Comparison of ENCODE assay signal across 8 mouse cellular contexts in the genomic region with DNA sequence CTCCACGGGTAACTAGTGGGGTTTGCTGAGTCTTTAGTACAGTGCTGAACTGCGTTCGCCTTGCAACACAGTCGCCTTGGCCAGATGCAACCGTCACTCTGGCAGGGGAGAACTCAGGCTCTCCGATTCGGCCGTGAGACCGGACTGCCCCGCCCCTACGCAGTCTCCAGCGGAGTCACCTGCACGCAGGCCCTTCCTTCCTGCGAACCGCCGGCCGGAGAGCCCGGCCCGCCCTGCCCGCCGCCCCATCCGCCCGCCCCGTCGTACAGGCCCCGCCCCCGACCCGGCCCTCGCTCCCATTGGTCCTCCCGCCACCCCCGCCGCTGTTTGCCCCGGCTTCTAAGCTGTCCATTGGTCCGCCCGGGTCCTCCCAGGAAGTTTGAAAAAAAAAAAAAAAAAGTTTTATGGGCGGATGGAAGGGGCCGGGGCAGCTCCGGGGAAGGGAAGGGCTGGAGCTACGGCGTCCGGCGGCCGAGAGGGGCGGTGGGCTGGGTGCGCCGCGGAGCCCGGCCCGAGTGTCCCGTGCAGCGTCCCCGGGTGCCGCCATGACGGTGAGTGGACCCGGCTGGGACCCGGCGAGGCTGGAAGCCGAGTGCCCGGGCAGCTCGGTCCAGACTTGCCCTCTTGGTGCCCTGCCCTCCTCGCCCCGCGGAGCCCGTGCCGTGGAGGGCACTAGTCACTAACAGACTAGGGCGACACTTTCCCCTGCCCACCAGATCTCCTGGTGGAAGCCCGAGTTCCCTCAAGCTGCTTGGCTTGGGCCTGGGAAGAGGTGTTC. TPM values are rescaled to one million over a fixed set of nuclear protein-coding genes. Genes with fewer than 3 reads are reported as not detected.
DNase-seq lines count a peak whose midpoint lies in the region.

No protein-coding gene starts in this region.

- H3K27ac ChIP-seq in midbrain, embryonic 10.5 days (replicated peaks): peak overlapping the region; percentile 91

- H3K4me1 ChIP-seq in midbrain, embryonic 10.5 days: peaks cover 67% of the 10 kb centered on the region

- H3K36me3 ChIP-seq in midbrain, embryonic 10.5 days: peaks cover 4% of the 10 kb centered on the region

- WGBS in midbrain, embryonic 10.5 days: under 1% methylated on average over 50 of the region's 67 CpGs

- intact Hi-C loops in gastrocnemius, postnatal 14 days (cut with DNase I; ENCODE audit: low total_unique reads): no loop called here
- intact Hi-C loops in left cerebral cortex, postnatal 4 days (cut with DNase I): no loop called here

- peak; percentile 95 to 97 for DNase-seq in adrenal gland, adult (ENCODE audit: inconsistent age in 2 of 2, low spot score in 1 of 2)
- peak; percentile 59 to 70 for DNase-seq in cerebellum, postnatal 4 days (ENCODE audit: low spot score in 2 of 2)
- DNase-seq in gastrocnemius, postnatal 14 days: peak; percentile 95
- peak; percentile 93 for DNase-seq in induced T-regulatory cell, adult 2 months (ENCODE audit: low read depth)
- peak; percentile 89 for DNase-seq in left cerebral cortex, postnatal 4 days
- DNase-seq in midbrain, embryonic 10.5 days (ENCODE audit: low spot score): peak; percentile 93
- DNase-seq in right cerebral cortex, postnatal 25 days: peak; percentile 50
- peak; percentile 76 to 90 for DNase-seq in urinary bladder, postnatal 36 days (ENCODE audit: low spot score in 2 of 2)

- H3K4me3 ChIP-seq in midbrain, embryonic 10.5 days: peak overlapping the region; percentile 95

- no peaks in the 10 kb centered on the region for H3K9me3 ChIP-seq in midbrain, embryonic 10.5 days (replicated peaks)

- H3K27me3 ChIP-seq in midbrain, embryonic 10.5 days (ENCODE audit: low read depth, poor library complexity, severe bottlenecking): no peaks in the 10 kb centered on the region

RNA-seq across cellular contexts. Expression of gene Triobp, which starts 35.3 kb away (rescaled TPM):
- 10 to 100 TPM; 57.9 to 80.0 TPM for total RNA-seq in gastrocnemius, postnatal 14 days (2021)
- total RNA-seq in left cerebral cortex, postnatal 4 days (2021): 100 to 1,000 TPM in 1 of 2 experiments, 10 to 100 TPM in 1; 98.7 to 106 TPM
- 39.7 and 39.8 TPM in 2 replicates for polyA plus RNA-seq in midbrain, embryonic 10.5 days (2016; fragmentation: Nextera tagmentation; extraction: Ambion mirVana)

RNA-seq across cellular contexts. Expression of gene H1f0, which starts 45.4 kb away (rescaled TPM):
- total RNA-seq in gastrocnemius, postnatal 14 days (2021): 100 to 1,000 TPM; 129 to 164 TPM
- total RNA-seq in left cerebral cortex, postnatal 4 days (2021): 10 to 100 TPM; 84.8 to 94.8 TPM
- polyA plus RNA-seq in midbrain, embryonic 10.5 days (2016; fragmentation: Nextera tagmentation; extraction: Ambion mirVana): 421 and 499 TPM in 2 replicates

RNA-seq across cellular contexts. Expression of gene Nol12, which starts 48.1 kb away (rescaled TPM):
- 10 to 100 TPM; 28.3 to 30.3 TPM for total RNA-seq in gastrocnemius, postnatal 14 days (2021)
- total RNA-seq in left cerebral cortex, postnatal 4 days (2021): 10 to 100 TPM; 46.5 to 47.8 TPM
- 62.7 and 71.2 TPM in 2 replicates for polyA plus RNA-seq in midbrain, embryonic 10.5 days (2016; fragmentation: Nextera tagmentation; extraction: Ambion mirVana)

RNA-seq across cellular contexts. Expression of gene Lgals1, which starts 56.3 kb away (rescaled TPM):
- total RNA-seq in gastrocnemius, postnatal 14 days (2021): 100 to 1,000 TPM; 398 to 459 TPM
- 10 to 100 TPM; 25.2 to 29.4 TPM for total RNA-seq in left cerebral cortex, postnatal 4 days (2021)
- 341 and 392 TPM in 2 replicates for polyA plus RNA-seq in midbrain, embryonic 10.5 days (2016; fragmentation: Nextera tagmentation; extraction: Ambion mirVana)

RNA-seq across cellular contexts. Expression of gene Galr3, which starts 58.8 kb away (rescaled TPM):
- under 1 TPM in 1 of 2 experiments, not detected in 1; 0.23 TPM for total RNA-seq in gastrocnemius, postnatal 14 days (2021)
- 1 to 10 TPM in 1 of 2 experiments, not detected in 1; 1.0 TPM for total RNA-seq in left cerebral cortex, postnatal 4 days (2021)
- not detected in 2 replicates for polyA plus RNA-seq in midbrain, embryonic 10.5 days (2016; fragmentation: Nextera tagmentation; extraction: Ambion mirVana)

Comparison
In these comparisons a context has a peak if more than half of its experiments do, and no peak if none do; other contexts are left out.
1. Peak in every context shown above with its lines: DNase-seq, H3K4me3 ChIP-seq and H3K27ac ChIP-seq.